Mouse (Mus musculus): Measurements from ENCODE around the gene Gm11032.
"Not testable (repeated sequence)": the region's sequence is repeated elsewhere in the genome, so short reads cannot be mapped to it uniquely, and the experiment has no call there.

The Gm11032 gene

GRCm38 (mm10) chr11:4622997-4623396 lies 3.1 kb downstream of the Gm11032 start:
- no peak for DNase-seq (ENCODE audit: low read depth, low spot score)

DNA sequence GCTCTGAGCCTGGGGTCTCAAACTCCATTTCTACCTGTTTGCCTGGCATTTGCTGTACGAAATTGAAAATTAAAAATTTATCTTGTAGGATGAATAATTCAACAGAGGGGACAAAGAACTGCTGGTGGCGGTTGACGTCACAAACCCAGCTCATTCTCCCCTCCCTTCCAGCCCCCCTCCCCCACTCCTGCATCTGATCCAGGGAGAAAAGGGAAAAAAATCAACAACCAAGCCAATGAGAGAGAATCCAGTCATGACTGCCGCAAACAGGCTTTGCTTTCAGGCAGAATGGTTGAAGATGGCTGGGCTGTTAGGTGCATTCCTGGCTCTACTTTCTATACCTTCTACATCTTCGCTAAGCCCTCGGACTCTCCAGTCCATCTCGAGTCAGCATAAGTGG lies 6.1 kb downstream of the Gm11032 start:
- no peak for DNase-seq (ENCODE audit: low read depth, low spot score)

GRCm38 (mm10) chr11:4627636-4628035 lies 7.8 kb downstream of the Gm11032 start:
- no peak for DNase-seq (ENCODE audit: low read depth, low spot score)

GRCm38 (mm10) chr11:4629861-4630280 lies 10.0 kb downstream of the Gm11032 start:
- no peak for DNase-seq (ENCODE audit: low read depth, low spot score)

- no peak for DNase-seq (ENCODE audit: low read depth, low spot score)
These were observed 13.6 kb downstream of the Gm11032 start for GRCm38 (mm10) chr11:4633420-4633819.

- no peak for DNase-seq (ENCODE audit: low read depth, low spot score)
These were observed 14.5 kb downstream of the Gm11032 start for GRCm38 (mm10) chr11:4634395-4634794.

GRCm38 (mm10) chr11:4636782-4637342 lies 17.0 kb downstream of the Gm11032 start:
- DNase-seq (ENCODE audit: low read depth, low spot score): no peak

- DNase-seq (ENCODE audit: low read depth, low spot score): peak; percentile 90
These were observed 17.8 kb downstream of the Gm11032 start, which contains the start of gene Ascc2 for GRCm38 (mm10) chr11:4637534-4638234. Ascc2 (plus strand) TSS chr11:4637747.

- DNase-seq (ENCODE audit: low read depth, low spot score): no peak
These were observed 18.4 kb downstream of the Gm11032 start for GRCm38 (mm10) chr11:4638261-4638660.

GRCm38 (mm10) chr11:4641185-4641584 lies 21.3 kb downstream of the Gm11032 start:
- DNase-seq (ENCODE audit: low read depth, low spot score): no peak

- DNase-seq (ENCODE audit: low read depth, low spot score): no peak
These were observed 23.9 kb downstream of the Gm11032 start for GRCm38 (mm10) chr11:4643722-4644121.

DNA sequence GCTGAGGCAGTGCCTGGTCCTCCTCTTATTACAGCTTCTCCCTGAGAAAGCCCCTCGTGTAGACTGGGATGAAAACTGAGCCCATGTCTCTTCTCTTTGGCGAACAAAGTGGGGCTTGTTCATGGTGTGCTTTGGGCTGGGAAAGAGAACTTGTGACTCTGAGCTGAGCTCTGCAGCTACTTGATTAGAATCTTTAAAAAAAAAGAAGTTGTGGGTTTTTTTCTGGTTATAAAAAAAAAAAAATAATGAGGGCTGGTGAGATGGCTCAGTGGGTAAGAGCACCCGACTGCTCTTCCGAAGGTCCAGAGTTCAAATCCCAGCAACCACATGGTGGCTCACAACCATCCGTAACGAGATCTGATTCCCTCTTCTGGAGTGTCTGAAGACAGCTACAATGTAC lies 25.3 kb downstream of the Gm11032 start:
- DNase-seq (ENCODE audit: low read depth, low spot score): not testable (repeated sequence)

- DNase-seq (ENCODE audit: low read depth, low spot score): no peak
These were observed 26.5 kb downstream of the Gm11032 start for GRCm38 (mm10) chr11:4646409-4646808.

- peak; percentile 65 for DNase-seq (ENCODE audit: low read depth, low spot score)
These were observed 40.0 kb downstream of the Gm11032 start for GRCm38 (mm10) chr11:4659818-4660217.

DNA sequence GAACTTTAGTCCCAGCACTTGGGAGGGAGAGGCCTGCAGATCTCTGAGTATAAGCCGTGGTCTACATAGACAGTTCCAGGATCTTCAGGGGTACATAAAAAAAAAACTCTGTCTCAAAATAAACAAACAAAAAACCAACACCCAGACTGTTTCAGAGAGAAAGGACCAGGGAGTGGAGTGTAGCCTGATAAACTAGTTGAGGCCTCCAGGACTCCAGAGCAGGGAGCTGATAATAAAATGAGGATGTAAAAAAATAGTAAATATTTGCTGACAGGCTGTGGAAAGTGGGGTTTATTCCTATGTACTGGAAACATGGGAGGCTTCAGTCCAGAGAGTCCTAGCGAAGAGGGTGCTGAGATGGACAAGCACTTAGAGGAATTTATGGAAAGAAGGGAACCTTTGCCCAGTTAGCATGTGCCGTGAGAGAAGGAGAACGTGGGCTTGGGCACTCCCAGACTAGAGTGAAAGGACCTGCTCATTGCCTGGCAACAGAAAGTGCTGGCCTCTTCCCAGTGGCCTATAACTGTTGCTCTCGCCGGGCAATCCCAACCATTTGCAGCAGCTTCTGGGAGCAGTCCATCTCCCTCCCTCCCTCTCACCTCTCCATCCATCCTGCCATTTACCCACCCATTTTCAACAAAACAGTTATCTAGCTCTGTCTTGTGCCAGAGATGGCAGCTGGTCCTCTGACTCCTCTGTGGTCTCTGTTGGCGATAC lies 40.6 kb downstream of the Gm11032 start:
- DNase-seq (ENCODE audit: low read depth, low spot score): peak; percentile 31

- peak; percentile 82 for DNase-seq (ENCODE audit: low read depth, low spot score)
These were observed 41.5 kb downstream of the Gm11032 start for GRCm38 (mm10) chr11:4661324-4661723.

DNA sequence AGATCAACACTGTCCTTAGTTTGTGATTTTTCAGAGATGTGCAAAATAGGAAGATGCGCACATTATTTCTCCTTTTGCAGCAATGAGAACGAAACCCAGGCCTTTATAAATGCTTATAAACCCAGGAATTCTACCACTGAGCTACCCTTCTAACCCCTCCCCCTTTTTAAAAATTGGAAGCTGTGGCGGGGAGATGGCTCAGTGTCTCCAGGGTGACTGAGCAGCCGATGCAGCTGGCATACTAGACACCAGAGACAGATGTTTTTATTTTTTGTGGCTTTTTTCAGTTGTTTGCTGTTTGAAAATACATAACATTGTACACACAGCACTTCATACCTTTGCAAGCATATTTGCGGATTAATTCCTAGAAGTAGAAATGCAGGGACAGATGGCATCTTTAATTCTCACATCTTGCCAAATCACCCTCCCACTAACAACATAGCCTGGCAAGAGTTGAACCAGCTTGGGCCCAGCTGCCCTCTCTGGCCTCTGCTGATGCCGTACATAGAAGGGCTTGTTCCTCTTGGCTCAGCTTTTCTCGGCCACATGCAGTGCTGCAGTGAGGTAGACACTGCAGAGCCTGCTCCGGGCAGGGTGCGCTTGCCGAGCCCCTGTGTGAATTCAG lies 42.1 kb downstream of the Gm11032 start:
- peak; percentile 57 for DNase-seq (ENCODE audit: low read depth, low spot score)

GRCm38 (mm10) chr11:4662496-4662878 lies 42.6 kb downstream of the Gm11032 start:
- no peak for DNase-seq (ENCODE audit: low read depth, low spot score)

Measured in A20 (cell line).